16 mouse cellular contexts compared by ENCODE assay signal in genomic region chr19:14045456-14045855, GRCm38 (mm10).
DNase-seq lines count a peak whose midpoint lies in the region; ATAC-seq and TF ChIP-seq lines count a peak whose summit lies in the region.
"Had no signal": no experiment of that assay in that cellular context is flagged by ENCODE, and none has a peak within 500 bp of the region (broad histone marks: within the 10 kb centered on the region; RNA-seq: fewer than 3 reads in every experiment).

No protein-coding gene starts in this region.

- no peaks in the 10 kb centered on the region for H3K9me3 ChIP-seq in liver, embryonic 11.5 days (ENCODE audit: control insufficient read depth, low read length)
- H3K9me3 ChIP-seq: heart, embryonic 10.5 days; intestine, embryonic 15.5 days; liver, embryonic 13.5 days; stomach, embryonic 15.5 days had no signal

- no peaks in the 10 kb centered on the region for H3K4me1 ChIP-seq in liver, adult 2 months (ENCODE audit: control insufficient read depth, insufficient read depth, low read length)
- no peaks in the 10 kb centered on the region for H3K4me1 ChIP-seq in liver, embryonic 11.5 days (replicated peaks; ENCODE audit: control insufficient read depth, insufficient read depth, low read length)
- H3K4me1 ChIP-seq: heart, embryonic 10.5 days; intestine, embryonic 15.5 days; liver, embryonic 13.5 days; stomach, embryonic 15.5 days had no signal

- no peak overlapping the region for H3K9ac ChIP-seq in liver, adult 2 months (ENCODE audit: low read depth, low read length)
- H3K9ac ChIP-seq in liver, embryonic 11.5 days (ENCODE audit: low read depth, low read length), result no peak overlapping the region
- H3K9ac ChIP-seq: intestine, embryonic 15.5 days; liver, embryonic 13.5 days; stomach, embryonic 15.5 days had no signal

- H3K4me2 ChIP-seq in liver, embryonic 11.5 days, result no peak overlapping the region
- H3K4me2 ChIP-seq: intestine, embryonic 15.5 days; liver, embryonic 13.5 days; stomach, embryonic 15.5 days had no signal

- no peak for TF ChIP-seq POLR2A in liver, adult 2 months (IDR thresholded peaks at IDR 0.05; ENCODE audit: extremely low read depth, insufficient read depth, low read length)

- intact Hi-C loops in gastrocnemius, postnatal 36 days (cut with DNase I), result no loop called here

- no peaks in the 10 kb centered on the region for H3K36me3 ChIP-seq in liver, adult 2 months (ENCODE audit: control insufficient read depth, insufficient read depth, low read length)
- no peaks in the 10 kb centered on the region for H3K36me3 ChIP-seq in liver, embryonic 11.5 days (ENCODE audit: control insufficient read depth, insufficient read depth, low read length)
- H3K36me3 ChIP-seq: heart, embryonic 10.5 days; intestine, embryonic 15.5 days; liver, embryonic 13.5 days; stomach, embryonic 15.5 days had no signal

- peak; percentile 1 for DNase-seq in gastrocnemius, adult 18-20 months (ENCODE audit: low spot score)
- DNase-seq in gastrocnemius, postnatal 36 days, result no peak
- DNase-seq in liver, adult 2 months (ENCODE audit: extremely low read depth, low read depth, low spot score), result peak; percentile 12
- no peak for DNase-seq in liver, embryonic 11.5 days (ENCODE audit: low spot score)
- peak; percentile 14 for DNase-seq in ES-CJ7 (ENCODE audit: low read depth, low spot score)
- DNase-seq in c-Kit-positive CD71-negative TER-119-negative erythroid progenitor cells, embryonic 14.5 days (ENCODE audit: low read depth), result peak; percentile 9
- no peak for DNase-seq in urinary bladder, postnatal 4 days (ENCODE audit: low spot score in 2 of 2)
- DNase-seq: heart, postnatal 36 days; liver, embryonic 13.5 days; right cerebral cortex, postnatal 4 days; thymus, postnatal 25 days had no signal

- no peak for TF ChIP-seq CTCF in liver, adult 2 months (IDR thresholded peaks at IDR 0.05; ENCODE audit: low read depth, low read length)

- no peaks in the 10 kb centered on the region for H3K27me3 ChIP-seq in liver, adult 2 months (ENCODE audit: control insufficient read depth, insufficient read depth, low read length)
- H3K27me3 ChIP-seq in liver, embryonic 11.5 days (replicated peaks; ENCODE audit: control insufficient read depth, insufficient read depth, low read length), result no peaks in the 10 kb centered on the region
- H3K27me3 ChIP-seq: intestine, embryonic 15.5 days; liver, embryonic 13.5 days; stomach, embryonic 15.5 days had no signal

- H3K27ac ChIP-seq in liver, adult 2 months (replicated peaks; ENCODE audit: insufficient read depth, low read depth, low read length), result no peak overlapping the region
- no peak overlapping the region for H3K27ac ChIP-seq in liver, embryonic 11.5 days (ENCODE audit: low read depth, low read length)
- H3K27ac ChIP-seq: heart, embryonic 10.5 days; intestine, embryonic 15.5 days; liver, embryonic 13.5 days; macrophage; stomach, embryonic 15.5 days had no signal

- H3K4me3 ChIP-seq in liver, adult 2 months (ENCODE audit: insufficient read depth, low read depth, low read length), result no peak overlapping the region
- H3K4me3 ChIP-seq in liver, embryonic 11.5 days (ENCODE audit: low read depth, low read length), result no peak overlapping the region
- H3K4me3 ChIP-seq: heart, embryonic 10.5 days; intestine, embryonic 15.5 days; liver, embryonic 13.5 days; stomach, embryonic 15.5 days had no signal

- no peaks in the 10 kb centered on the region for H3K79me2 ChIP-seq in liver, adult 2 months (ENCODE audit: control insufficient read depth, insufficient read depth, low read length)

- WGBS in liver, adult 2 months, result 40% methylated on average over 2 of the region's 2 CpGs
- 55% methylated on average over 2 of the region's 2 CpGs for WGBS in liver, embryonic 11.5 days

- no peak for ATAC-seq in liver, embryonic 11.5 days (replicated peaks; ENCODE audit: low FRiP score)
- ATAC-seq: activated CD4-positive, CD25-positive, alpha-beta regulatory T cell, adult 4 months; intestine, embryonic 15.5 days had no signal

Comparison
In these comparisons a context has a peak if more than half of its experiments do, and no peak if none do; other contexts are left out.
1. DNase-seq: peak in gastrocnemius, adult 18-20 months (single experiment), liver, adult 2 months (single experiment), ES-CJ7 (single experiment) and c-Kit-positive CD71-negative TER-119-negative erythroid progenitor cells, embryonic 14.5 days (single experiment); none in gastrocnemius, postnatal 36 days (0 of 2), liver, embryonic 11.5 days (single experiment) and urinary bladder, postnatal 4 days (0 of 2).